Mouse (Mus musculus) adrenal gland, adult 2 months (tissue): ENCODE data around the gene Cabp2. TPM values are rescaled to one million over a fixed set of nuclear protein-coding genes. Genes with fewer than 3 reads are reported as not detected.
"Not testable (repeated sequence)": the region's sequence is repeated elsewhere in the genome, so short reads cannot be mapped to it uniquely, and the experiment has no call there.

Experiments
- DNase-seq: peaks from one replicate; pipeline ENCODE4 v3.0.0; 2021
- polyA plus RNA-seq: library from polyadenylated mRNA; depleted of rRNA; stranded (reverse); fragments of >200 nt; gene quantifications from 2 replicates; pipeline ENCODE4 v1.2.3, GENCODE M21; 2012; rRNA removed
- total RNA-seq, 2 experiments: library from RNA; stranded (reverse); gene quantifications; 2 replicates each; pipeline ENCODE4 v1.2.3; 2021

Cabp2 gene
- total and polyA plus RNA-seq, 3 experiments = not detected

DNA sequence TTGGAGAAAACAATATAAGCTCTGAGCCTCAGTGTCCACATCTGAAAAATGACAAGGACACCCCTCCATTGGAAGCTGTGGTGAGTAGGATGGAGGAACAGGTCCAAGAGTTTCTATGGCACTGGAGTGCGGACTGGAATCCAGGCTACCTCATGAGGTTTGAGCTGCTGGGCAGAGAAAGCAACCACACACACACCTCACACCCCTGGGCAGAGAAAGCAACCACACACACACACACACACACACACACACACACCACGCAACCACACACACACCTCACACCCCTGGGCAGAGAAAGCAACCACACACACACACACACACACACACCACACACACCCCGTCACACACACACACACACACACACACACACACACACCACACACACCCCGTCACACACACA lies 43.9 kb downstream of the Cabp2 start:
- DNase-seq = not testable (repeated sequence)

DNA sequence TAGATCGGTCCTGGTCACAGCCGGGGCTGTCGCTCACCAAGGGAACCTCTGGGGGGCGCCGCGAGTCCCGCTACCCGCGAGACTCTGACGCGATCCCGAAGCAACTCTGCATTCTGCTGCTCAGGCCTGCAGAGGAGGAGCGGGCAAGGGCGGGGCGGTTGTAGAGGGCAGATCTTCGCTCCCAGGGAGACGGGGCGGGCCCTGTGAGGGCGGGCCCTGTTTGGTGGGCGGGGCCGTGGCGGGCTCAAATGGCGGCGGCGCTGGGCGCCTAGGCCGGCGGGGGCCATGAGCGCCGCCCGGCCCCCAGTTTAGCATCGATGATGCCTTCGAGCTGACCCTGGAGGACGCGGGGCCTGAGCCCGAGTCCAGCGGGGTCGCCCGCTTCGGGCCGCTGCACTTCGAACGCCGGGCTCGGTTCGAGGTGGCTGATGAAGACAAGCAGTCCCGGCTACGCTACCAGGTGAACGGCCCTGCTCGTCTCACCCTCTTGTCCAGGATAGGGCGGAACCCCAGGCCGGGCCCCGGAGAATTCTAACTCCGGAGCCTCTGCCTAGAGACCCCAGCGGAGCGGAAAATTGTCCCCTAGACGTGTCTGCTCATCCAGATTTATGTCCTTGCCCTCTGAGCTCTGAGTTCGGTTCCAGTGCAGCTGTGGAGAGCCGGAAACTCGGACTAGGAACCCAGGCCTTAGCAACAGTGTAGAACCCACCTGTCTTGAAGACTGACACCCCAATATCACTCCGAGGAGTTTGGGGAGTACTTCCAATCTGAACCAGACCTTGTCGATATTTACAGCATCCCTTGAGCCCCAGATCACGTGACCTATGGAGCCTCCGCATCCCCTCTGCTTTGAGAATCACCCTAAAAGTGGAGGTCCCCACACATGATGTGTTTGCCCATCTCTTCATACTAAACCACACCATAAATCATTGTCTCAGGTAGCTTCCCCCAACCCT lies 44.6 kb downstream of the Cabp2 start, which contains the start of gene Aip:
Gene Aip (minus strand): TSS at position 118 of the 956 bp plus-strand sequence.
- peak; percentile 99 for DNase-seq

DNA sequence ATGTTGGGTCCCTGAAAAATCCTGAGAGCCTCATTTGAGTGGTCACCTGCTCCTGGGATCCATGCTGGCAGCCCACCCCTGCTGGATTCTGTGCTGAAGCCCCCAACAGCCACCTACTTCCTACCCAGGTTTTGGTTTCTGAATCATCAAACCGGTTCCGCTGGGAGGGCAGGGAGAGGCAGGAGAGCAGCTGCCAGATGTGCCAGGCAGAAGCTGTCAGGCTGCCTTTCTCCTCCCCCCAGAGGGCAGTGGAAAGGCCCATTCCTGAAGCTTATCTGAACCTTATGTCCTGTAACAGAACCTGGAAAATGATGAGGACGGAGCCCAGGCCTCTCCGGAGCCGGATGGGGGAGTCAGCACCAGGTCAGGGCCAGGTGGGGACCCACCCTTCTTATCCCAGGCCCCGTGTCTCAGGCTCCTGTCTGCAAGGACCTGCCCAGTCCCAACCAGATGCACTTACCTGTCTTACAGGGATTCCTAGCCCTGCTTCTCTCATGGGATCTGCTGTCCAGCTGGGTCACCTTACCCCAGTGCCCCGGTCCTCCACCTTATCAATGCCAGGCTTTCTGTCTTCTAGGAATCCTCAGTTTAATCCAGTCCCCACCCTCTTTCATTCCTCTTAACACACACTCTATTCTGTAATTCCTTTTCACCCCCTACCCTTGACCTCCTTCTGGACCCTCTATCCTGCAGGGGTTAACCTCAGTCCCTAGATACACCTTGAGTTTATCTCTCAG lies 45.5 kb downstream of the Cabp2 start:
- DNase-seq = peak; percentile 34

DNA sequence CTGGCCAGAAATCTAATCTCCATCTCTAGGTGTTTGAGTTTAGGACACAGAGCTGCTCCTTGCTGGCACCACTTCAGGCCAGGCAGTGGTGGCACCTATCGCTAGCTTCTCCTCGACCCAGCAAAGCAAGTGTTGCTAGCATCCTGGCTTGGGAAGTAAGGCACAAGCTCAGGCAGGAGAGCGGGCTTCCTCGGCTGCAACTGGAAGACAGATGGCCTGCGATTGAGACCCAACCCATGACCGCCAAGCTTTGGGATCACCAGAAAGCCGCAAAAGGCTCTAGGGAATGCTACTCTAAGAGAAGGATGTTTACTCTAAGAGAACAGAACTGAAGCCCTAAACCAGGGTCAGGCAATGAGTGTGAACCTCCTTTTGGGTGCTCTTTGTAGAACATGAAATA lies 48.1 kb downstream of the Cabp2 start:
- DNase-seq = no peak

DNA sequence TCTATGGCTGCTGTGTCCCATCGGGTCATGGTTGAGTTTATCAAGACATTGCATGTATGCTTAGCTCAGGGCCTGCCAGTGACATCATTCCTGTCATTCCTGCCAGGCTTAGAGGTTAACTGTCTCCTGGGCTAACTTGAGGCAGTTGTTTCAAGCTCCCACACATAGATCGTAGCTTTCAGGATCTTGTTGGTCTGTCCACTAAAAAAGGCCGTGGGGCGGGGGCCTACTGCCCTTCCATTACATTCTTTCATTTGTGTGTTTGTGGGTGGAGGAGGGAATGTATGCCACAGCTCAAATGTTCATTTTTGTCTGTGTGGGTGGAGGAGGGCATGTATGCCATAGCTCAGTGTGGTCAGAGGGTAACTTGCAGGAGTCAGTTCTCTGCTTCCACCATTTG lies 48.7 kb downstream of the Cabp2 start:
- no peak for DNase-seq

DNA sequence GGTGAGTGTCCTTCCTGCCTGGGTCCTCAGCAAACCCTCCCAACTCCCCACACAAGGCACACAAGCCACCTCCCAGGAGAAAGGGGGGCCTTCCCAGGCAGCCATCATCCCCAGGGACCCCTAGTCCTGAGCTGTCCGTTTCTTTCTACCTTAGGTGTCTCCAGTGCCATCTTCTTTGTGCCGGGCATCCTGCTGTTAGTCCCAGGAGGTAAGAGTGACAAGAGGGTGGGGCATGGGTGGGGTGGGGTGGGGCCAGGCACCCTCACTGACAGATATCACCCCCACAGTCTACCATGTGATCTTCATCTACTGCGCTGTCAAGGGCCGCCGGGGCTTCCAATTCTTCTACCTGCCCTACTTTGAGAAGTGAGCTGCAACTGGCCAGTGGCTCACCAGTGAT lies 49.7 kb downstream of the Cabp2 start:
- DNase-seq = no peak

DNA sequence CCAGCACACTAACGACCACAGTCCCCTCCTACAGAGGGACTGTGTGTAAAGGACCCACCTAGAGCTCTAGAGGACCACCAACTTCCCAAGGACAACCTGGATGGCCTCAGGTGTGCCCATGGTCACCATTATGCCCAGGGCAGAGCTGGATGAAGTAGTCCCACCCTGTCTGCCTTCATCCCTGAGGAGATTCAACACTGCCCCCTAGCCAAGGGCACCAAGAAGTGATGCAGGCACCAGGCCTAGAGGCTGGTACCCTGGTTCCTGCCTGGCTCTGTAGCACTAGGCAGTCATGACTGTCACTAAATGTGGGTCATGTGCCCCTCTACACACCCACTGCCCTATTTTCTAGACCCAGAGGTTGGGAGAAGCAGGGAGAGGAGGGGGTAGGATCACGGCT lies 50.4 kb downstream of the Cabp2 start:
- peak; percentile 30 for DNase-seq

DNA sequence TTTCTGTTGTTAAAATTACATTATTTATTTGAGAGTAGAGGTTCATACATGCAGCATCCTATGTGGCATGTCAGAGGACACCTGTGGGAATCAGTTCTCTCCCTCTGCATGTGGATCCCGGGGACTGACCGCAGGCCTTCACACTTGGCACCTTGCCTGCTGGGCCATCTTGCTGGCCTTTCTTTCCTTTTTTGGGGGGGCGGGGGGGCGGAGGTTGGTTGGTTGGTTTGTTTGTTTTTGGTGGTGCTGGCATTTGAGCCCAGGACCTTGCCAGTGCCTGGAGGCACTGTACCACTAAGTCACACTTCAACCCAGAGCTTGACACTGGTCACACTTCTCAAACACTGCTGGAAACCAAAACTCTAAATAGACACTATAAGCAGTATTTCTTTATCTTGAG lies 53.0 kb downstream of the Cabp2 start:
- no peak for DNase-seq

DNA sequence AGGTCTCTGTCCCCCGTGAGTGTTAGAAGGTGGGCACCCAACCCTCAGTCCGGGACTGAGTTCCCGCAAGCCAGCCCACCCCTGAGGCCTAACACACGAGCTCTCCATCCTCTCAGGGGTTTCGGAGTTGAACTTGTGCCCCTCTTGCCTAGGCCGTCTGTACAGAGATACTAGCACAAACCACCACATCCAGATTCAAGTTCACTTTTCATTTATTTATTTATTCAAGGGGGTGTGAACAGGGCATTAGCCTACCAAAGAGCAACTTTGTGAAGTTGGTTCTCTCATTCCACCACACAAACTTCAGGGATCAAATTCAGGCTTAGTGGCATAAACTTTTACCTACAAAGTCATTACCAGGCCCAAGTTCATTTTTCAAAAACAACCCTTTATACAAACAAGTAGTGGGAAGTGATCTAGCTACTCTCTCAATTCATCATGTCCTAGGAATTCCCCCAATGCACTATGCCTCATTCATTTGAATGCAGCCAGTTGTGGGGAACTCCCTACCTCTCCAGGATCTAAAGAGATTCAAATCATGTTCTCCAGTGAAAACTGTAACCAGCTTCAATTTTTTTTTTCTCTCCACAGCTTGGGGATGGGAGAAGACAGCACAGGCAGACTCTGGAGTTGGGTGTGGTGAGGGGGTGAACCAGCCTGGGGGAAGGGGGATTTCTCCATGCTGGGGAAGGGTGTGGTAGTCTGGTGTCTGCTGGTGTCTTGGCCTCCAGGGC lies 54.0 kb downstream of the Cabp2 start:
- not testable (repeated sequence) for DNase-seq

DNA sequence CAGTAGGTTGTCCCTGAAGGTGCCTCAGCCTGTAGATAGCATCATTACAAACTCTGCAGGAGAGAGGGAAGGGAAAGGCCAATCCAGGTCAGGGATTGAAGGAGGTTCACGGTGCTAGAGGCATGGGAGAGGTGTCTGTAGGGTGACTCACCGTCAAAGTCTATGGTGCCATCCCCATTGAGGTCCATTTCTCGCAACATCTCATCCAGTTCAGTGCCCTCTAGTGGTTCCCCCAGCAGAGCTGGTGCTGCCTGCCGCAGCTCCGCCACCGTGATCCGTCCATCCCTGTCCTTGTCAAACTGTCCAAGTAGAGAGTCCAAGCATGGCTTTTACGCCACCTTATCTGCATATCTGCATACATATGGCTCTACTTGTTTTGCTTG lies 54.6 kb downstream of the Cabp2 start:
- peak; percentile 52 for DNase-seq

DNA sequence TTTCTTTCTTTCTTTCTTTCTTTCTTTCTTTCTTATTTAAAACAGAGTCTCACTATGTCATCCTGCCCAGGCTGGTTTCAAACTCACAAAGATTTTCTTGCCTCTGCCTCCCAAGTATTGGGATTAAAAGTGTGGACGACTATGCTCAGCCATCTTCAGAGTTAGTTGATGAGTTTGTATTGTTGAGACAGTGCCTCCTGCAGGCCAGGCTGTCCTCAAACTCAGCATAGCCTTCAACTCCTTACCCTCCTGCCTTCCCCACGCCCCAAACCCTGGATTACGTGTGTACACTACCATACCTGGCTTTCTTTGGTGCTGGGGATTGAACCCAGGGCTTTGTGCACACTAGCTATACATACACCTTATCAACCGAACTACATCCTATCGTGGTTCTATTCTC lies 55.1 kb downstream of the Cabp2 start:
- DNase-seq = no peak

Other genes with a start within 250 kb of the Cabp2 start
Only the 30 nearest of the 34 such genes appear.
- gene Tcirg1, start 174.4 kb upstream of the Cabp2 start, total RNA-seq = 10 to 100 TPM; 63.5 to 84.6 TPM
- gene Tcirg1, start 174.4 kb upstream of the Cabp2 start, polyA plus RNA-seq = 181 and 204 TPM in 2 replicates
- gene Ndufs8, start 168.8 kb upstream of the Cabp2 start, total RNA-seq = 100 to 1,000 TPM; 376 to 380 TPM
- 391 and 420 TPM in 2 replicates for gene Ndufs8, start 168.8 kb upstream of the Cabp2 start, polyA plus RNA-seq
- gene Aldh3b1, start 151.8 kb upstream of the Cabp2 start, total RNA-seq = 100 to 1,000 TPM in 1 of 2 experiments, 10 to 100 TPM in 1; 26.6 to 136 TPM
- 115 and 188 TPM in 2 replicates for gene Aldh3b1, start 151.8 kb upstream of the Cabp2 start, polyA plus RNA-seq
- gene Unc93b1, start 146.4 kb upstream of the Cabp2 start, total RNA-seq = 10 to 100 TPM; 48.3 to 59.2 TPM
- gene Unc93b1, start 146.4 kb upstream of the Cabp2 start, polyA plus RNA-seq = 180 and 186 TPM in 2 replicates
- gene Aldh3b3, start 122.9 kb upstream of the Cabp2 start, total RNA-seq = under 1 TPM; 0.38 to 0.63 TPM
- gene Aldh3b3, start 122.9 kb upstream of the Cabp2 start, polyA plus RNA-seq = 0.43 and 0.54 TPM in 2 replicates
- 10 to 100 TPM; 12.2 to 15.2 TPM for gene Aldh3b2, start 109.2 kb upstream of the Cabp2 start, total RNA-seq
- gene Aldh3b2, start 109.2 kb upstream of the Cabp2 start, polyA plus RNA-seq = 4.0 and 7.6 TPM in 2 replicates
- gene Acy3, start 95.0 kb upstream of the Cabp2 start, total RNA-seq = 10 to 100 TPM; 16.5 to 22.7 TPM
- gene Acy3, start 95.0 kb upstream of the Cabp2 start, polyA plus RNA-seq = 80.5 and 96.1 TPM in 2 replicates
- gene Tbx10, start 88.8 kb upstream of the Cabp2 start, total RNA-seq = not detected
- gene Tbx10, start 88.8 kb upstream of the Cabp2 start, polyA plus RNA-seq = not detected in 2 replicates
- 10 to 100 TPM; 25.1 to 27.0 TPM for gene Nudt8, start 81.0 kb upstream of the Cabp2 start, total RNA-seq
- 36.7 and 65.9 TPM in 2 replicates for gene Nudt8, start 81.0 kb upstream of the Cabp2 start, polyA plus RNA-seq
- gene Gm49405, start 81.0 kb upstream of the Cabp2 start, total RNA-seq = under 1 TPM; 0.55 to 0.69 TPM
- 1.3 and 2.0 TPM in 2 replicates for gene Gm49405, start 81.0 kb upstream of the Cabp2 start, polyA plus RNA-seq
- 1 to 10 TPM; 1.1 to 1.8 TPM for gene Doc2g, start 78.3 kb upstream of the Cabp2 start, total RNA-seq
- 6.2 and 9.3 TPM in 2 replicates for gene Doc2g, start 78.3 kb upstream of the Cabp2 start, polyA plus RNA-seq
- 100 to 1,000 TPM; 260 to 445 TPM for gene Ndufv1, start 68.8 kb upstream of the Cabp2 start, total RNA-seq
- gene Ndufv1, start 68.8 kb upstream of the Cabp2 start, polyA plus RNA-seq = 145 and 150 TPM in 2 replicates
- gene Gstp1, start 43.6 kb upstream of the Cabp2 start, total RNA-seq = 100 to 1,000 TPM; 401 to 452 TPM
- gene Gstp1, start 43.6 kb upstream of the Cabp2 start, polyA plus RNA-seq = 752 and 925 TPM in 2 replicates
- gene Gstp2, start 35.6 kb upstream of the Cabp2 start, total RNA-seq = 10 to 100 TPM; 57.2 to 61.4 TPM
- gene Gstp2, start 35.6 kb upstream of the Cabp2 start, polyA plus RNA-seq = 7.9 and 13.8 TPM in 2 replicates
- gene Gstp3, start 22.0 kb upstream of the Cabp2 start, total RNA-seq = 1 to 10 TPM in 1 of 2 experiments, under 1 TPM in 1; 0.62 to 2.3 TPM
- gene Gstp3, start 22.0 kb upstream of the Cabp2 start, polyA plus RNA-seq = 0.79 and 0.83 TPM in 2 replicates
- gene Cdk2ap2, start 15.6 kb downstream of the Cabp2 start, total RNA-seq = 100 to 1,000 TPM; 128 to 131 TPM
- 339 and 371 TPM in 2 replicates for gene Cdk2ap2, start 15.6 kb downstream of the Cabp2 start, polyA plus RNA-seq
- 10 to 100 TPM; 87.4 to 87.6 TPM for gene Pitpnm1, start 18.4 kb downstream of the Cabp2 start, total RNA-seq
- gene Pitpnm1, start 18.4 kb downstream of the Cabp2 start, polyA plus RNA-seq = 164 and 171 TPM in 2 replicates
- gene Aip, start 44.3 kb downstream of the Cabp2 start, total RNA-seq = 100 to 1,000 TPM; 102 to 134 TPM
- 89.5 and 99.3 TPM in 2 replicates for gene Aip, start 44.3 kb downstream of the Cabp2 start, polyA plus RNA-seq
- gene Gpr152, start 58.2 kb downstream of the Cabp2 start, total RNA-seq = under 1 TPM; 0.09 to 0.17 TPM
- gene Gpr152, start 58.2 kb downstream of the Cabp2 start, polyA plus RNA-seq = 0.10 and 0.18 TPM in 2 replicates
- gene Cabp4, start 62.5 kb downstream of the Cabp2 start, total RNA-seq = under 1 TPM; 0.29 to 0.69 TPM
- gene Cabp4, start 62.5 kb downstream of the Cabp2 start, polyA plus RNA-seq = 0.12 and 0.26 TPM in 2 replicates
- 100 to 1,000 TPM; 154 to 202 TPM for gene Coro1b, start 67.0 kb downstream of the Cabp2 start, total RNA-seq
- 199 and 225 TPM in 2 replicates for gene Coro1b, start 67.0 kb downstream of the Cabp2 start, polyA plus RNA-seq
- gene Ptprcap, start 72.0 kb downstream of the Cabp2 start, total RNA-seq = 1 to 10 TPM; 2.5 to 5.7 TPM
- 54.9 and 57.6 TPM in 2 replicates for gene Ptprcap, start 72.0 kb downstream of the Cabp2 start, polyA plus RNA-seq
- gene Rps6kb2, start 81.8 kb downstream of the Cabp2 start, total RNA-seq = 10 to 100 TPM; 27.6 to 39.5 TPM
- gene Rps6kb2, start 81.8 kb downstream of the Cabp2 start, polyA plus RNA-seq = 48.3 and 60.8 TPM in 2 replicates
- 1 to 10 TPM; 2.9 to 5.8 TPM for gene Carns1, start 93.9 kb downstream of the Cabp2 start, total RNA-seq
- 3.8 and 5.1 TPM in 2 replicates for gene Carns1, start 93.9 kb downstream of the Cabp2 start, polyA plus RNA-seq
- under 1 TPM in 1 of 2 experiments, not detected in 1; 0.97 TPM for gene Tbc1d10c, start 109.7 kb downstream of the Cabp2 start, total RNA-seq
- 2.1 and 4.8 TPM in 2 replicates for gene Tbc1d10c, start 109.7 kb downstream of the Cabp2 start, polyA plus RNA-seq
- 100 to 1,000 TPM; 342 to 392 TPM for gene Ppp1ca, start 110.5 kb downstream of the Cabp2 start, total RNA-seq
- gene Ppp1ca, start 110.5 kb downstream of the Cabp2 start, polyA plus RNA-seq = 443 and 514 TPM in 2 replicates
- gene Rad9a, start 120.1 kb downstream of the Cabp2 start, total RNA-seq = 10 to 100 TPM in 1 of 2 experiments, 1 to 10 TPM in 1; 6.9 to 12.3 TPM
- 16.4 and 17.2 TPM in 2 replicates for gene Rad9a, start 120.1 kb downstream of the Cabp2 start, polyA plus RNA-seq
- 1 to 10 TPM; 5.5 to 9.0 TPM for gene Clcf1, start 132.7 kb downstream of the Cabp2 start, total RNA-seq
- 16.3 and 19.3 TPM in 2 replicates for gene Clcf1, start 132.7 kb downstream of the Cabp2 start, polyA plus RNA-seq
- gene AC109138.7, start 132.8 kb downstream of the Cabp2 start, total RNA-seq = not detected
- gene AC109138.7, start 132.8 kb downstream of the Cabp2 start, polyA plus RNA-seq = not detected in 2 replicates
- gene Pold4, start 150.3 kb downstream of the Cabp2 start, total RNA-seq = 10 to 100 TPM; 41.9 to 52.3 TPM
- gene Pold4, start 150.3 kb downstream of the Cabp2 start, polyA plus RNA-seq = 112 and 146 TPM in 2 replicates